Mouse (Mus musculus) lung, postnatal 0 days (tissue): ENCODE measurements around the gene Tdrd12.

Experiments
- CTCF ChIP-seq: IDR thresholded peaks from 2 replicates; pipeline ENCODE4 v1.5.1; 2016; ENCODE audit warnings: antibody characterized with exemption, mild to moderate bottlenecking
- EP300 ChIP-seq: IDR thresholded peaks from 2 replicates; pipeline ENCODE4 v1.6.1; 2016; ENCODE audit warnings: antibody characterized with exemption, mild to moderate bottlenecking, control low read depth

GRCm38 (mm10) chr7:35497516-35497915 lies 40.0 kb downstream of the Tdrd12 start:
- TF ChIP-seq EP300, result no peak
- TF ChIP-seq CTCF, result no peak
